Mouse (Mus musculus): ENCODE data around the gene Jund. TPM values are rescaled to one million over a fixed set of nuclear protein-coding genes. Genes with fewer than 3 reads are reported as not detected.
A peak's percentile ranks its signal among the peaks of the same experiment; 100 is the strongest.

Gene Jund
- 100 to 1,000 TPM; 163 to 179 TPM for total RNA-seq (2021)
- long read RNA-seq, experiment 1, transcript Jund-201 (1 exons, 1,668 nt), result major isoform, 494 of 494 reads
- long read RNA-seq, experiment 1, partial matches to known transcripts, result 0 of 494 reads
- long read RNA-seq, experiment 1, other reads (novel, unspliced or antisense), result 0 of 494 reads
- long read RNA-seq, experiment 2, transcript Jund-201 (1 exons, 1,668 nt), result major isoform, 567 of 567 reads
- long read RNA-seq, experiment 2, partial matches to known transcripts, result 0 of 567 reads
- long read RNA-seq, experiment 2, other reads (novel, unspliced or antisense), result 0 of 567 reads

DNA sequence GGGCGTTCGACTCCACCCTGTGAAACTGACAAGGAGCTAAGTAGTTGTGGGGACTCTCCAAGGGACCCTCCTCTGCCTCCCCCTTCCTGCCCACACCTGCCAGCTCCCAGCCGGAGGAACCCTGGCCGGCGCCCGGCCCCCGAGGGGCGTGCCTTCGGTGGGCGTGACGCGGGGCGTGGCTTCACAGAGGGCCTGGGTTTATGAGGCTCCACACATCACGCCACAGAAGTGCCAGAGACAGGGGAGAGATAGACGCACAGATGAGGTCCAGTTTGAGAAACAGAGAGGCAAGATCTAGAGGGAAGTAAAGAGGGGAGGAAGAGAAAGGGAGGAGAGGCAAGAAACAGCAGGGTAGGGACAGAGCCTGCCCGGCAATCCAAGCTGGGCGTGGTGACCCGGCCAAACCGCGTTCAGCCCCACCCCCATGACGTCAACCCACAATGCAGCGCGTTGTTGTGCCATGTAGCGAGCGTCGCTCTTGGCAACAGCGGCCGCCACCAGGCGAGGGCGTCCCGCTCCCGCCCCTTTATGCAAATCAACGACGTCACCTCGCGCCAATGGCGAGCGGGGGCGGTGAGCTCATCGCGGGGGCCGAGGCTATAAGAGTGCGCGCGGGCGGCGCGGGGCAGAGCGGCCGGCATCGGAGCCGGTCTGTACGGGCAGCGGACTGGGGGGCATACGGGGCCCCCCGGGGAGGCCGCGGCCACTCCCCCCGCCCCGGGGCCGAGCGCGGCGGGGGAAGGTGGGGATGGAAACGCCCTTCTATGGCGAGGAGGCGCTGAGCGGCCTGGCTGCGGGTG, at the start of gene Jund:
Gene Jund (plus strand): TSS at position 640 of the 800 bp plus-strand sequence.
- DNase-seq (ENCODE audit: low spot score in 2 of 2), result peak; percentile 97 to 99

DNA sequence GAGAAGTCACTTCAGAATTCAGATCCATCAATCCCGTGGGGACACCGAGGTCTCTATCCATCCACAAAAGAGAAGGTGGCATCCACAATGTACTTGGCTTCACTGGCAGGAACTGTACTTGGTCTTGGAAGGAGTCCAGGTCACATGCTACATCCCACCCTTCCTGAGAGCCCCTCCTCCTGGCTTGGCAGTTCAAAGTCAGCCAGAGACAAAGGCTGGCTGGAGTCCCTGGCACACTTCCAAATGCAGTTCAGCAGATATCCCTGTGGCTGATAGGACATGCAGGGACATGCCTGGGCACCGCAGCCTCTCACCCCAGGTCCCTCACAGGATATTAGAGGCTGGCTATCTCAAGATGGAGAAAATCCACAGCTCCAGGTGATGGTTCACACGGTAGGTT, 49.4 kb upstream of the Jund start:
- peak in 1 of 2 experiments; percentile 67 for DNase-seq (ENCODE audit: low spot score in 2 of 2)

DNA sequence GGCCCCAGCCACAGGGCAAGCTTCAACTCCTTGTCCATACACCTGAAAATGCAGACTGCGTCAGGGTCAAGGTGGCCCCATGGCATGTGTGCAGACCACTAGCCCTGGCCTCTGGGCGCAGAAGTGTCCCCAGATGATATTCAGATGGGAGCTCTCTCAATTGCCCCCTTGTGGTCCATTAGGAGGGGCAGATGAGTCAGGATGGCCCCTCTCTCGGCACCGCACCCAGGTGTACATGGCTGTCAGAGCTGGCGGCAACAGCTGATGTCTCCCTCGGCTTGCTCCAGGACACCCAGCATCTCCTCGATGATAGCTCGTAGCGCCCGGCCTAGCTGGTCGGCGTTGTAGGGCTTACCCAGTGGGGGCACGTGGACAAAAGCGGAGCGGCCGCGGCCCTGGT, 48.4 kb upstream of the Jund start:
- DNase-seq (ENCODE audit: low spot score in 2 of 2), result no peak

DNA sequence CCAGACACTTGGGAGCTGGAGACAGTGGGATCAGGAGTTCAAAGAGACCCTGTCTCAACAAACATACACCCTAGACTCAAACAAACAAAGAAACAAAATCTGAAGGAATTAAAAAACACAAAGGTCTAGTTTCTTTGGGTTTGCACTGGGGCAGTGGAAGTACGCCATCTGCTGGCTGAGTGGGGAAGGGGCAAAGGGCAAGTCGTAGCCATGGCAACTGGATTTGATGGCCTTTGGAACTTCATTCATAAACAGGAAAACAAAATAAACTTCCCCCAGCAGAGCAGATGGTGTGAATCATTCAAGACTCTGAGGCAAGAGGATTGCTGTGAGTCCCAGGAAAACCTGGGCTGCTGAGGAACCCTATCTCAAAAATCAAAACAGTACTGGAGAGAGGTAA, 45.5 kb upstream of the Jund start:
- peak in 1 of 2 experiments; percentile 41 for DNase-seq (ENCODE audit: low spot score in 2 of 2)

DNA sequence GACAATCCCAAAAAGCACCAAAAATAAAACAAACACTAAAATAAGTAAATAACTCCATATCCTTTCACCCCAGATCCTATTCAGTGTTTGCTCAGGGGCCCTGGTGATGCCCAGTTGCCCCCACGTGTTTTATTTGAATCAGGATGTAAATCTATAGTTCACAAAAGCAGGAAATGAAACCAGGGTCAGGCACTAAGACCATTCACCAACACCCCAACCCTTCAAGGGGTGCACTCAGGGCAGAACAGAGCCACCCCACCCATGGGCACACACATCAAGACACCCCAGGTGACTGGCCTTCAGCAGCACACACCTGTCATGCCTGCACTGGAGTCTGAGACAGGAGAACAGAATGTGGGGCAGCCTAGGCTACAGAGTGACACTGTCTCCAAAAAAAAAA, 44.6 kb upstream of the Jund start:
- no peak for DNase-seq (ENCODE audit: low spot score in 2 of 2)

DNA sequence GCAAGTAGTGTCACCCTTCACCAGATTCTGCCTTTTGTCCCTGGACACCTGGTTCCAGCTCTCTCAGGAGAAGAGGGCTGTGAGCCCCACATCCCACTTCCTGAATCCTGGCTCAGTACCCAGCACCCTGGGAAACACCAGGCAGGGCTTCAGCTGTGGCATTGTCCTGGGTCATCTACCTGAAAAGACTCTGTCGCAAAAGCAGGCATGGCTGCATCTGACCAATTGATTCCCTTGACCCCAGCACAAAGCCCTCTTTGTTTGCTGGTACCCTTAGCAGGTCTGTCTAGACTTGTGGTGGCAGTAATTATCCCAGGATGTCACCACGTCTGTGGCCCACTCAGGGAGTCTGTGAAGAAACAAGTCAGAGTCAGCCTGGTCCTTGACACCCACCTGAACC, 43.3 kb upstream of the Jund start:
- no peak for DNase-seq (ENCODE audit: low spot score in 2 of 2)

DNA sequence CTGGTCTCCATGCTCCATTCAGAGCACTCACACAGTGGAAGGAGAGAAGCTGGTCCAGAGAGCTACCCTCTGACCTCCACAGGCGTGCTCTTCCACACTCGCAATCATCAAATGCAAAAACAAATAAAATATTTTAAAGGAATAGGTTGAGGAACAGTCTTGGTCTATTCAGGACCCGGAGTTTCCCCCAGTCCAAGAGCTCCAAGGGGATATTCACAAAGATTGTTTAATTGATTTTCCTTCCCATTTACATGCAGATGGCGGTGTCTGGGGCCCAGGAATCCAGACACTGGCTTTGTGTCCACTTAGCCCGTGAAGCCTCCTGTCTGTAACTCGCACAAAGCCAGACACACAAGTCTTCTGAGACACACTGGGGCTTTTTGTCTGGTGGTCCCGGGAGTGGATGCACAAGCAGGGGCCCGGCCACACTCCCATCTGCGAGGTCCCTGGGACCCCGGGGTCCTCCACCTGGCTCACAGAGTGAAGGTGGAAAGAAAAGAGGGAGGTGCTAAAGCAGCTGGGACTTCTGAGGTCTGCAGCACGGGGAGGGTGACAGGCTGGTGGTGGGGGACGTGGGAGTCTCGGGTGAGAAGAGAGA, 42.5 kb upstream of the Jund start:
- peak in 1 of 2 experiments; percentile 38 for DNase-seq (ENCODE audit: low spot score in 2 of 2)

DNA sequence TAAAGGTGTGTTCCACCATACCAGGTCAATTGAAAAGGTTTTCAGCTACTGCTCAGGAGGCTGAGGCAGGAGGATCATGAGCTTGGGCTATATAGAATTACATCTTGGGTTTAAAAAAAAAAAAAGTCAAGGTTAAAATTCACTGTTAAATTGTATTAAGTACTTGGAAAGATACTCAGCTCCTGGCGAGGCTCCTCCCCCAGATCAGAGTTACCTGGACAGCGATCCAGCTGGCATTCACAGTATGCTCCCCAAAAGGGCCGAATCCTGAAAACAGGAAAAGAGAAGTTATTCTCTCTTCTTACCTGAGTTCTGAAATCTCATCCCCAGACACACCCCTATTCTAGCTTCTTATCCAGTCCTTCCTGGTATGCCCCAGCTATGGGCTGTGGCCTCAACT, 41.5 kb upstream of the Jund start:
- no peak for DNase-seq (ENCODE audit: low spot score in 2 of 2)

DNA sequence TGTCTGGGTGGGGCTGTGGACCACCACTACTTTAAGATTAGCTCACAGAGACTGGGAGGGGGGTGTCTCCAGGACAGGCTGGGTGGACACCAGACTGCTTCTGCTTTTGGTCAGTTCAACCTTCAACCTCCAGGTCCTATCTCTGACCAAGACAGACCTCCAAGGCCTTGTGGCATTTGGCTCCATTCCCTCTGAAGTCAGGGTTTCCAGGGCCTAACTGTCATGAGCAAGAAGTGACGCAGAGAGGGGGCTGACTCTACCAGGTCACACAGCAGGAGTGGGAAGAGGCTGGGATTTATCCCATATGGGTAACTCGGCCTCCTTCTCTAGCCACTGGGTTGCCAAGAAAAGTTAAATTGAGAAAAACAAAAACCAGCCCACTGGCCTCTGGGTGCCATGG, 41.0 kb upstream of the Jund start:
- DNase-seq (ENCODE audit: low spot score in 2 of 2), result no peak

DNA sequence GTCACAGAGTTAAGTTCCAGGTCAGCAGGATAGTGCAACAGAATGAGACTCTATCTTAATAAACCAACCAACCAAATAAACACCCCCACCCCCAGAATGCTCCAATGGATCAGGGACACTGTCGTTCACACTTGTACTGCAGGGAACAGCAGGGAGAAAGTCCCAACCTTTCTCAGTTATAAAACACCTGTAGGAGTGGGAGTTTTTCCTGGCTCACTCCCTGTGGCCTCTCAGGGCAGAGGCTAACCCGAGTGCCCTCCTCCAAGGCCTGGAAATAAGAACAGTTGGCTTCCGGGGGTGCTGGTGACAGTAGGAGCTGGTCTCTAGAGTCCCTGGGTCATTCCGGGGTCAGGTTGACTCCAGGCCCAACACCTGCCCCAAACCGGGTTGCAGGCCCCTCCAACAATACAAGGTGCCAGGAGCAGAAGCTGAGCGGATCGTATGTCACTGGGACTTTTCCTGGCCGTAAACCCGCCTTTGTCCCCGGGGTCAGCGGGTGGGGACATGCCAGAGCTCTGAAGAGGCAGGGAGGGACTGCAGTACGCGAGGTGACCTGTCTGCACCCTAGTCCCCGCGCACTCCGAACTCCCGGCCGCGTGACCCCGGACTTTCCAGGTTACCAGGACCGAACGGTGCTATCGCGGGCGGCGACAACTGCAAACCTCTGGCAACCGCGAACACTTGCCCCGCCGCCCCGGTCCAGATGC, 39.7 kb upstream of the Jund start:
- no peak for DNase-seq (ENCODE audit: low spot score in 2 of 2)

DNA sequence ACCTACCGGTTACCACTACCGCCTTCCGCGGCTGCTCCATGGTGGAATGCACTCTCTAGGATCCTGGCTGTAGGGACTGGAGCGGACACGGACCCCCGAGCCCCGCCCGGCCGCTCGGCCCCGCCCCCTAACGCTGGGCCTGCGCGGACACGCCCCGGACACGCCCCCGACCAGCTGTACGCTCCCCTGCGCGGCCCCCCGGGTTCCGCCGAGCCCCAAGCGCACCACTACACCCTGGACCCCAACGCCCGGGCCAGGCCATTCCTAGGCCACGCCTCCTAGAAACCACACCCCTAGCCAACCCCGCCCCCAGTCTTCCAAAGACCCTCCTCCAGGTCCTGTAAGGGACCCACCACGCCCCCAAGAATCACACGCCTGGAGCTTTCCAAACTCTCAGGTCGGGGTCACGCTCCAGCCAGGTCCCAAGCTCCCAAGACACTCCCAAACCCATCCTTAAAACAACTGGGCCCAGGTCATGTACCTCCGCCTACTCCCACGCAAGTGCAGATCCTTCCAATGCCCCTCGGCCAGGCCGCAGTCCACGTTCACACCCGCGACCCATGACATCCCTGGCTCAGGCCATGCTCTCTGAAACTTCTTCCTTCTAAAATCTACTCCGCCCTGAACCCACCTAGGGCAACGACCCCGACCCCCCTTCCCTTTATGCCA, 39.0 kb upstream of the Jund start:
- peak; percentile 61 to 82 for DNase-seq (ENCODE audit: low spot score in 2 of 2)

DNA sequence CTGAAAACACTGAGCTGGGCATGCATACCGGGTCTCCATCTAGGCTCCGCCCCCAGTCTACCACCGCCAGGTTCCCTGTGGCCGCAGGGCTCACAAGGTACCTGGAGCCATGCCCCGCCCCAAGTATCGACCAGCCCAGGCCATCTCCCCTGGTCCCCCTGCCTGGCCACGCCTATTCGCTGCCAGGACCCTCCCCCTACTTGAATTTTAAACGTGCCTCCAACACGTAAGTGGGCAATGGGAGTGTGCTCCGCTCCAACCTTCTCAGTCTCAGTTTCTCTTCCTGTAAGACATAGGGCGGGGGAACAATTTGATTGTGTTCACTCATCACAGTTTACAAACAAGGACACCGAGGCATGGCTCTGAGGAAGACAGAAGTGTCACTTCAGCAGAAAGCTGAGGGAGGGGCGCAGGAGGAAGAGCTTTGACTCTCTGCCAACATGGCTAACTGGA, 38.5 kb upstream of the Jund start, which contains the start of gene Pgpep1:
Gene Pgpep1 (minus strand): TSS at position 116 of the 453 bp plus-strand sequence.
- DNase-seq (ENCODE audit: low spot score in 2 of 2), result no peak

DNA sequence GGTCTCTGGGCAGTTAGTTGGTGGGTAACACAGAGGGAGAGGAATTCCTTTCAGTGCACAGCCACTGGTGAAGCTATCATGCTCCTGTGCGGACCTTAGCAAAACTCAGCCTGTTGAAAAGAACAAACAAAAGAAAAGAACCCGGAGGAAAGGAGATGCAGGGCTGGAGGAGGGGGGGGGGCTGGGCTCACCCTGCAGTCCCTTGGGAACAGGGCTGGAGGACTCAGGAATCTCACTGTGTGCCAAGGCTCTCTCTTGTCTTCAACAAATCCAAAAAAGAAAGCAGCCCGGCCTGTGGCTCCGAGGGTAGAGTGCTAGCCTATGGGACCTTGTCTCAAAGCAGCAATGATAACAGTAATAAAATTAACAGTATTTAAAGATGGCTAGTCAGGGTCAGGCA, 35.1 kb upstream of the Jund start:
- DNase-seq (ENCODE audit: low spot score in 2 of 2), result no peak

DNA sequence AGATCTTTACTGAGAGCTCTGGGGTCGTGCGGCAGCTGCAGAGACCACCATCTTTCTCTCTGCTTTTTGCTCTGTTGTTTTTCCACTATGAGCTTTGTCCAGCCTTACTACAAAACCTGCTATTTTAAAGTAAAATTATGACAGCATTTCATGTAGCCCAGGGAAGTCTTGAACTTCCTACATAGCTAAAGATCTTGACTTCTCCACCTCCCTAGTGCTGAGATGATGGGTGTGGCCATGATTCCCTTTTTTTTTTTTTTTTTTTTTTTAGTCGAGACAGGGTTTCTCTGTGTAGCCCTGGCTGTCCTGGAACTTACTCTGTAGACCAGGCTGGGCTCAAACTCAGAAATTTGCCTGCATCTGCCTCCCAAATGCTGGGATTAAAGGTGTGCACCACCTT, 34.1 kb upstream of the Jund start:
- DNase-seq (ENCODE audit: low spot score in 2 of 2), result no peak

DNA sequence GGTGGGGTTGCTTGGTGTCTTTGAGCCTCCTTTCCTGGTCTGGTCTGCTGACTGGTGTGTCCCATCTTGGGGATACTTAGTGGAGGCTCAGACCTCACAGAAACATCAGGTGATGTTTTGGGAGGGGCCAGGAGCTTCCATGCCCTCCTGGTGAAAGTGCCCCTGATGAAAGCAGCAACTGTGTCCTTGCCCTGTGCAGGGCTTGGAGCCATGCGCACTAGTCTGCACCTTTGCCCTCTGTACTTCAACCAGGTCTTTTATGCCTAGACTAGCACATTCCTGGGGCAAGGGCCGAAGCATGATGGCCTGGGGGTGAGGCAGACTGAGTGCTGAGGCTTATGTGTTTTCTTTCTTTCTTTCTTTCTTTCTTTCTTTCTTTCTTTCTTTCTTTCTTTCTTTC, 33.1 kb upstream of the Jund start:
- DNase-seq (ENCODE audit: low spot score in 2 of 2), result no peak

DNA sequence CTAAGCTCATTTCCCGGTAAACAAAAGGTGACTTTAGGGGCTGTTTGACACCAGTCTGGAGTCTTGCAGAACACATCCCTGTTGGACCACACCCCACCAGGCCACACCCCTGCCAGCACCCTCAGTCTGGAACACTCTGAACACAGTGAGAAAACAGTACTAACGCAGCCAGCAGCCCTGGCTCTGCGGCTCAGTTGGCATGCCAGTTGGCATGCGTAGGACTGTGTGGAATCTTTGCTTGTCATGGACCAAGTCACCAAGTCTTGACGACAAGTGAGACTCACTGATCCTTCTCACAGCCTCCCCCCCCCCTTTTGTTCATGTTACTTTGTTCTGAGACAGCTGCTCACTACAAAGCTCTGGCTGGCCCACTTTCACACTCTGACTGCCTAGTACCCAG, 31.7 kb upstream of the Jund start:
- peak in 1 of 2 experiments; percentile 77 for DNase-seq (ENCODE audit: low spot score in 2 of 2)

DNA sequence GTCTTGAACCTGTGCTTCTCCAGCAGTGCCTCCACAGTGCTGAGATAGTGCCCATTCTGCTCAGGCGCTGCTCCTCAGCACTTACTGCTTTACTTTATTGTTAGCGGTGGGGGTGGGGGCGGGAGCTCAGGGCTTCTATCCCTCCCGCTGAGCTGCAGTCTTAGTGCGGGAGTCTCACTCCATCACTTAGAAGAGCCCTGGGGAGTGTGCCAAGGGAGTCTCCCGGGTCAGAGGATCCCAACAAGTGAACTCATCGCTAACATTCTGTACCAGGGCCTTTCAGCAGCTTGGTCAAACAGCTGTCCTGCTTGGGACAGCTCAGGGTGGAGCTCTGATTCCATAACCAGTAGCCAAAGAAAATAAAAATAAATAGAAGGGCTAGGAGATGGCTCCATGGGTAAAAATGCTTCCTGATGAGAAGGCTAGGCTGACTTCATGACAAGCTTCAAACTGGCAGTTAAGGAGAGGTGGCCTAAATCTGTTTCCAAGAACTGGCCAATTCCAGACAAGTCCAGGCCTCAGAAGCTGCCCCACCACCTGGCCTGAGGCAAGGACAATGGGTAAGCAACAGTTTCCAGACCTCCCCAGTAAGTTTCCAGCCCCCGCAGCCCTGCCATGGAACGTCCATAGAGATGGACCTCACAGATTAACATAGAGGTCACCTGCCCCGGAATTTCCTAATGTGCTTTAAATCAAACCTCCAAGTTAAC, 27.0 kb upstream of the Jund start:
- no peak for DNase-seq (ENCODE audit: low spot score in 2 of 2)

DNA sequence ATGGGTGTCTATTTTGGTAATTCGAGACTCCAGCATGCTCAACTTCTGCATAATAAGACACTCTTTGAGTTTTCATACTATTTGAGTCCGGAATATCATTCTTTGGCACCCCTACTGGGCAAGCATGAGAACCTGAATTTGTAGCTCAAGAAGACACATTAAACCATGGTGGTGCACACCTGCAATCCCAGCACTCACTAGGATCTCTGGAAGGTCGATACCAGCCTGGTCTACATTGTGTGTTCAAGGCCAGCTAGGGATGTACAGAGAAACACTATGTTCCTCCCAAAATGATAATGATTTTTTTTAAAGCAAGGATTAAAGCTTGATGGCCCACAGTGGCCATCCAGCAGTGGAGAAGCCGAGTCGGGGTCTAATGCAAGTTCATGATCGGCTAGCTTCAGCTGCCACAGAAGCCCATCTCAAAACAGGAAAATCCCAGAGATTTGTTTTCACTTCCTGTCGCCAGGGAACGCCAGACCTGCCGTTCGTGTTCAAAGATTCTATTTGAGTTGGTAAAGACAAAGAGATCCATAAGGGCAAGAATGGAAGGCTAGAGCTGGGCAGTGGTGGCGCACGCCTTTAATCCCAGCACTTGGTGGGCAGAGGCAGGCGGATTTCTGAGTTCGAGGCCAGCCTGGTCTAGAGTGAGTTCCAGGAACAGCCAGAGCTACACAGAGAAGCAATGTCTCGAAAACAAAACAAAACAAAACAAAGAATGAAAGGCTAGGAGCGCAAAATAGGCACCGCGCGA, 26.2 kb upstream of the Jund start:
- DNase-seq (ENCODE audit: low spot score in 2 of 2), result no peak

DNA sequence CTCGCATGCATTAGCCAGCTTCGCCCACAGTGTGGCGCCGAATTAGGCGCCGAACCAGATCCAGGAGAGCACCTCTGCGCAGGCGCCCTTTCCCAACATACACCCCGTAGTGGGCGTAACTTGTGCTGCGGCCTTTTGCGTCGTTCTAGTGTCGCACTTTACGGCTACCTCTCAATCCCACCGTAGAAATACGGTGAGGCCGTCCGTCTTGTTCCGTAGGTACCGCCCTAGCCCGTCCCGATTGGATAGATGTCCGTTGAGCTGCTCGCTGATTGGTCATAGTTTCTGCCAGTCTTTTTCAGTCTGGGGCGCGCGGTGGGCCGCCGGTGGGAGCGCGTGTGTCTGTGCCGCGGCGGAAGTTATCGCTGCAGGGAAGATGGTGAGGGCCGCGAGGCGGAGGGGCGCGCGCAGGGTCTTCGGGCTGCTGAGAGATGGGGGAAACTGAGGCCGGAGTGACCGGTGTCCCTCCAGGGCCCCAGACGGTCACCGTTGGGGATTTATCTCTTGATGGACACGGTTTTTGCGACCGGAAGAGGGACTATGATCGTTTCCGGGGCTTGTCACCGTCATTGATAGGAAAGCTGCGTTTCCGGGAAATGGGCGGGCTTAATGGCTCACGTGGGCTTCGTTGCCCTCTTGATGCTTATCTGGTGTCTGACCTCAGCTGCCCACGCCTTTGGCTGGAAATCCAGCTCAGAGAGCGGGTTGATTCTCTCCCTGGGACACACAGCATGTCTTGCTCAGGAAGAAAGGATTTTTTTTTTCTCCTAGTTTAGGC, 25.5 kb upstream of the Jund start, which contains the start of gene Lsm4:
Gene Lsm4 (plus strand): TSS at position 170 of the 778 bp plus-strand sequence.
- DNase-seq (ENCODE audit: low spot score in 2 of 2), result peak; percentile 99 to 100

Data from layer of hippocampus, postnatal 14 days (tissue).